Mouse (Mus musculus): ENCODE results near the gene Cldn2.
"Not testable (repeated sequence)": the region's sequence is repeated elsewhere in the genome, so short reads cannot be mapped to it uniquely, and the experiment has no call there.

Gene Cldn2

GRCm38 (mm10) chrX:139800406-139800878 lies at the start of gene Cldn2:
Cldn2 (plus strand) TSS chrX:139800828.
- DNase-seq (ENCODE audit: low spot score in 2 of 2) = no peak

DNA sequence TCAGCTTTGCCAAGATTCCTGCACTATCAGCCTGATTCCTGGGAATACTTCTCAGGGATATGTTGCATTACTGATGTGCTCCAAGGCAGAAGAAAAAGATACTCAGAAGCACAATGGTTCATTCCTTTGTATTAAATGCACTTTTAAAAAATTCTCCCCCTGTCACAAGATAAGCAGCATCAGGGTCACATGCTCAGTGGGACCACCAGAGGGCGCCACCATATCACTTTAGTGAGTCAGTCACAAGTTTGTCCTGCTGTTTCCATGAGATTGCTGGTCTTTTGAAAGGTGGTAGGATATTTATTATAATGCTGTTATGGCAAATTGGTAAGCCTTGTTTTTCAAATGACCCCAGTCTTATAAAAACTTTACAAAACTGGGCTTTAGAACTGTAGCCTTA lies 48.8 kb upstream of the Cldn2 start:
- DNase-seq (ENCODE audit: low spot score in 2 of 2) = peak in 1 of 2 experiments; percentile 11

GRCm38 (mm10) chrX:139758634-139759033 lies 42.0 kb upstream of the Cldn2 start:
- DNase-seq (ENCODE audit: low spot score in 2 of 2) = not testable (repeated sequence)

DNA sequence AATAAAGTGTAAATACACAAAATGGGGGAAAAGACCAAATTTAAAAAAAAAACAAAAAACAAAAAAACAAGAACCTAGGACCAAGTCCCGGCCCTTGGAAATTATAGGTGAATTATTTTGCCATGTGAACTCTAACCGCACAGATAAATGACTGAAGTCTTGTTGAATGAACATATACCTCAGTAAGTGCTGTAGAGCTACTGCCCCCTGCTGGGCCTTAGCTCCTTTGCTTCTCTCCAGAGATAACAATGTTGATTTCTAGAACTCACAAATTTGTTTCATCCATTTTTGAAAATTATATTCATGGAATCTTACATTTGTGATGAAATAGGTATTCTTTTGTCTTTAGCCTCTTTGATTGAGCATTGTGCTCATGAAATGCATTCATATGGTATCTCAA lies 38.1 kb upstream of the Cldn2 start:
- no peak for DNase-seq (ENCODE audit: low spot score in 2 of 2)

GRCm38 (mm10) chrX:139769975-139770637 lies 30.5 kb upstream of the Cldn2 start:
- no peak for DNase-seq (ENCODE audit: low spot score in 2 of 2)

GRCm38 (mm10) chrX:139774309-139775083 lies 26.1 kb upstream of the Cldn2 start:
- DNase-seq (ENCODE audit: low spot score in 2 of 2) = peak in 1 of 2 experiments; percentile 6

DNA sequence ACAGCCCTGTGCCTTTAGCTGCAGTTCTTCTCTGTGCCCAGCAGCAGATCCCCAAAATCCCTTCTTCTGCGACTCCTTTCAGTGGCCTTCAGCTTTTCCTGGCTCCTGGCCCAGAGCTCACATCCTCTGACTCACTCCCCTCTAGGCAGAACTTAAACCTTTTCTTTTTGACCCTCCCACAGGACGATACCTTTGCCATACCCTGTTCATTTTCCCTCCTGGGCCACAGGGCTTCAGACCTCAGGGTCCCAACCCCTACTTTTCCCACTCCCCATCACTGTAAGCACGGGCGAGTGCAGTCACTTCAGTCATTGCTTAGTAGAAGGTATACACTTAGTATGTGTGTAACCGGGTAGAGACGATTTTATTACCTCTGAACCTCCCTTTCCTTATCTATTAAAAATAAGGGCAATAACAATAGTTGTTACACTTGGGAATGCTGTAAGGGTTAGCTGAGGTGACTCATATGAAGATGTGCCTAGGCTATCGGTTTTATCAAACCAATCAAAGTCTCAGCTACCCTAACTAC lies 25.5 kb upstream of the Cldn2 start:
- no peak for DNase-seq (ENCODE audit: low spot score in 2 of 2)

- DNase-seq (ENCODE audit: low spot score in 2 of 2) = no peak
These were observed 23.3 kb upstream of the Cldn2 start for GRCm38 (mm10) chrX:139777357-139777756.

DNA sequence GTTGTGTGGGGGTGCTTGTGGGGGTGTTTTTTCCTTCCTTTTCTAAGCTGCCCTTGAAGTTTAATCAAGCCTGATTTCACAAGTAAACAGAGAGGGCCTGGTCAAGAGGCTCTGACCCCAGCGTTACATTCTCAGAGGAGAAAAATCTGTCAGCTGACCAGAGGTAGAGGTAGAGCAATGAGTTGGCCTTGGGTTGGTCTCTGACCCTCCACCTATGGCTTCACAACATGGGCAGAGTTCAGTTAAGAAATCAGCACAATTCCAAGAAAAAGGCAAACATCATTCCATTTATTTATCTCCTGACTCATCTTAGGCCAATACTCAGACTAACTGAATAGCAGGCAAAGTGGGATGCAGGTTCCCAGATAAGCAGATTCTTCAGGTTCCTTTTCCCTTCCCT lies 21.7 kb upstream of the Cldn2 start:
- no peak for DNase-seq (ENCODE audit: low spot score in 2 of 2)

- no peak for DNase-seq (ENCODE audit: low spot score in 2 of 2)
These were observed 21.2 kb upstream of the Cldn2 start for GRCm38 (mm10) chrX:139779401-139779800.

DNA sequence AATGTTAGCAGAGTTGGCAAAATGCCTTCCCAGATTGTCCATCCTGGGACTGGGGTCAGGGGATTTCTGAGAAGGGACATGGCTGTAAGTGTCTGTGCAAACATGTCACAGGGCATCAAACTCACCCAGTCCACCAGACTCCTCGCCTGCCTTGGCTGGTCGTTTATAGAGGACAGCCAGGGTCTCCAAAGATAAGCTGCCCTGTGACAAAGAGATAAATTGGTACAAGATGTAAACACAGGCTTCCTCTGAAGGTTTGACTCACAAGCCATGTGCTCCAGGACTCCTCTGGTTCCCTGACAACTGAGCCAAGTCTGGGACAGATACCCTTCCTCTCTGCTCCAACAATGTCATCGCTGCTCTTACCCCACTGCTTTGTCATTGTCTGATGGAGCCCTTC lies 19.6 kb upstream of the Cldn2 start:
- no peak for DNase-seq (ENCODE audit: low spot score in 2 of 2)

DNA sequence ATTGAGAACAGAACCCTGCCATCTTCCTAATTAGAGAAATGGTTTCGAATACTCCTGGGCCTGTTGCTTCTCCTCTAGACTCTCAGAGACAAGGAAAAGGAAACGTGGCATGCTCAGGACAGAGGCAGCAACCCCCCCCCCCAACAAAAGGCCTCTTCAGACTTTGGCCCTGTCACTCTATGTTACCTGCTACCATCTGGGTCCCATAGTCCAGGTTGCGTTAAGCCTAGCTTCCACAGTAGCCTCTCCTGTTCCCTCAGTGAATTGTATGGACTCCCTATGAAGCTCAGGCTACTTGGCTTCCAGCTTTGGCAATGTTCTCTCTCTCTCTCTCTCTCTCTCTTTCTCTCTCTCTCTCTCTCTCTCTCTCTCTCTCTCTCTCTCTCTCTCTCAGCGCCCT lies 19.1 kb upstream of the Cldn2 start:
- DNase-seq (ENCODE audit: low spot score in 2 of 2) = no peak

DNA sequence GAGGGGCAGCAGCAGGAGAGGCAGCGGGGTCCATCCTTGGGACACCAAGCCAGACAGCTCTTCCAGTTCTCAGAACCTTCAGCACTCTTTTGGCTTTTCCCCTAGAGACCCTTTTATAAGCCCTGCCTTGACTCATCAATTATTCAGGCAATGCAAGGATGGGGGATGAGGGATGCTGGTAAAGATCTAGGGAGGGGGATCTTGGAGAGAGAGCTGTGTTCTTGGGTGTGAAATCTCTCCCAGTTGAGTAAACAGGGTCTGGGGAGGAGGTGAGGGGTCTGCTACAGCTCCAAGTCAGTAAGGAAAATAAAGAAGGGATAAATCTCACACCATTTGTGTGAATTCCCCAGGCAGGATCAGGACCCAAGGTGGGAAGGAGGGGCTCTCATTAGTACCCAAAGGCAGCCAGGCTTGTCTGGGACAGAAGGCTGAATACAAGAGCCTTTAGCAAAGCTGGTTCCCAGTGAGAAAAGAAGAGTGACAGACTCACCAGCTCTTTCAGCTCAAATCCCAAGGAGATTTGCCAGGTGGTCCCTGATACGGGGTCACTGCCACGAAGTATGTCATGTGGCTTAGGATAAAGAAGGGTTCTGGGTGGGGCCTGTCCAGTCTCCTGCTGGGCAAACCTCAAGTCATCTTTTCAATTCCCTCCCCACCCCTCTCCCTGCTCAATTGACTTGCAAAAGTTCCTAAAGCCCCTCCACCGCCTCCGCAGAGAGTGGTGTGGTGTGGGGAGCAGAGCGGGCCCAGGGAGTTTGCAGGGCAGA lies 18.2 kb upstream of the Cldn2 start, which contains the start of gene Ripply1:
Gene Ripply1 (minus strand): TSS at position 76 of the 767 bp plus-strand sequence.
- no peak for DNase-seq (ENCODE audit: low spot score in 2 of 2)

- peak in 1 of 2 experiments; percentile 9 for DNase-seq (ENCODE audit: low spot score in 2 of 2)
These were observed 17.6 kb upstream of the Cldn2 start for GRCm38 (mm10) chrX:139783045-139783422.

- DNase-seq (ENCODE audit: low spot score in 2 of 2) = no peak
These were observed 14.9 kb upstream of the Cldn2 start for GRCm38 (mm10) chrX:139785764-139786163.

DNA sequence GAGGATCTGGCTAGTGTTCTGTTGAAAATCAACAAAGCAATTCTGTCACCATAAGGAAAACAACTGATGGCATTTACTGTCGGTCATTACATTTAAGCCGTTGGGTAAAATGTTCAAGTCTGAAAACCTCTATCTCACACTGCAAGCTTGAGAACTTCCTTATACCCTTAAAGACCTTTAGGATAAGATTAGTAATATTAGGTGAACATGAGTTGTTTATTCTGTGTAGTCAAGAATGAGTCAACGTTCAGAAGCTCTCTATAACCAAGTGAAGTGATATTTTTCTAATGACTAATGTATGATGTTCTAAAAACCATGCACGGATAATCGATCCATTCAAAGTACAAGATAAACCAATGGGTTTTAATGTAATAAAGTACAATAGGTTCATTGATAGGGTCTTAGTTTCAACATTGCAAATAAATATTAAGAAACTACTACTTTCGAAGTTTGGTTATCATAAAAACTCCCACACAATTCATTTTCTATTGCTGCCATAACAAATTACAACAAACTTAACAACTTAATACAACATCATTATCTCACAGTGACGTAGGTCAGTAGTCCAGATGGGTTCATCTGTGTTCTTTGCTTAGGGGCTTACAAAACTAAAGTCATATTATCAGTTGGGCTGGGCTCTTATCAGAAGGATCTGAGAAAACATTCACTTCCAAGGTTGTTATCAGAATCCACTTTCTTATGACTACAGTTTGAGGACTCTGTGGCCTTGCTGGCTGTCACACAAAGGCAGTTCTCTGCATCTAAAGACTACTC lies 6.4 kb upstream of the Cldn2 start:
- DNase-seq (ENCODE audit: low spot score in 2 of 2) = no peak

- no peak for DNase-seq (ENCODE audit: low spot score in 2 of 2)
These were observed 4.6 kb upstream of the Cldn2 start for GRCm38 (mm10) chrX:139796037-139796436.

DNA sequence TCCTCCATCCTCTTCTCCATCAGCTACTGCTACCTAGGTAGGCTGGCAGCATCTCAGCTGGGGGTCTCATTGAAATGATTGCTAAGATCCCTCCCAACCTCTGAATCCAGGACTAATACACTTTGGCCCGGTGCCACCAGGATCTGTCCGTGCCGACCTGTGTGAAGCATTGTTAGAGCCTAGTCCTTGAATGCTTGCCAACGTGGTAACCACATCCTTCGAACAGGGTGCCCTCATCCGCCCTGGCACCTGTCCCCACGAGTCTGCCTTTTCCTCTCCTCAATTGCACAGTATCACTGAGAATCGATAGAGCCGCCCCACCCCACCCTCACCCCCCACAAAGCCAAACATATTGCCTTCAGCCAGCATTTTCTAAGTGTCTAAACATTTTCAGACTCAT lies 2.8 kb upstream of the Cldn2 start:
- DNase-seq (ENCODE audit: low spot score in 2 of 2) = no peak

- no peak for DNase-seq (ENCODE audit: low spot score in 2 of 2)
These were observed 675 bp upstream of the Cldn2 start for GRCm38 (mm10) chrX:139799953-139800352.

- DNase-seq (ENCODE audit: low spot score in 2 of 2) = no peak
These were observed 2.4 kb downstream of the Cldn2 start for GRCm38 (mm10) chrX:139803028-139803427.

DNA sequence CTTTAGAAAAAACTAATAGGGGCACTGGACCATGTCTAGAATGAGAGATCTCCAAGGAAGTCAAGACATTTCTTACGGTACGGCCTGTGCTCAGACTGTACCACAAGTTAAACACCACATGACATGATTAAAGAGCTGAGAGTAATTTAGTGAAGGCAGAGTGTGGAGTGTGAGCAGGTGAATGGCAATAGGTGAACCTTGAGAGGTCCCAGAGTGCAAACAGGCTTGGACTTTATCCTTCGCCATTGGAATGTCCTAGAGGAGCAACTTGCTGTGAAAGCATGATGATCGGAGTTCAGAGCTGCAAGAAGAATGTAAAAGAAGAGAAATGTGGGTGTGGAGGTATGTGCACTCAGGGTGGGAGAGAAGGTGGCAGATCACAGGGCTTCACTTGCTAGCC lies 5.3 kb downstream of the Cldn2 start:
- no peak for DNase-seq (ENCODE audit: low spot score in 2 of 2)
